ENCODE assay signal across 13 mouse cellular contexts in genomic region chr5:63821176-63821575, GRCm38 (mm10). TPM values are rescaled to one million over a fixed set of nuclear protein-coding genes. Genes with fewer than 3 reads are reported as not detected.
DNase-seq lines count a peak whose midpoint lies in the region; ATAC-seq and TF ChIP-seq lines count a peak whose summit lies in the region.
"Had no signal": no experiment of that assay in that cellular context is flagged by ENCODE, and none has a peak within 500 bp of the region (broad histone marks: within the 10 kb centered on the region; RNA-seq: fewer than 3 reads in every experiment).

No protein-coding gene starts in this region.

- no peak overlapping the region for H3K4me3 ChIP-seq in ES-E14 (ENCODE audit: insufficient read depth in 1 of 2, low read depth in 1 of 2, low read length in 2 of 2, poor library complexity in 1 of 2, severe bottlenecking in 1 of 2)
- H3K4me3 ChIP-seq in liver, embryonic 13.5 days (replicated peaks), result no peak overlapping the region
- H3K4me3 ChIP-seq in midbrain, embryonic 11.5 days (ENCODE audit: low read depth, low read length), result no peak overlapping the region
- no peak overlapping the region for H3K4me3 ChIP-seq in heart, embryonic 12.5 days
- H3K4me3 ChIP-seq: embryonic facial prominence, embryonic 12.5 days; forebrain, embryonic 15.5 days; hindbrain, embryonic 13.5 days; limb, embryonic 12.5 days had no signal

- peak; percentile 3 for DNase-seq in CD4-positive, CD25-positive, alpha-beta regulatory T cell, adult 2 months (ENCODE audit: low read depth, low spot score)
- peak; percentile 16 for DNase-seq in ES-E14 (ENCODE audit: low read depth, low spot score)
- DNase-seq in liver, embryonic 13.5 days, result no peak
- no peak for DNase-seq in ovary, postnatal 10 days (ENCODE audit: low spot score)
- DNase-seq in midbrain, embryonic 11.5 days (ENCODE audit: low spot score, missing footprints), result no peak
- DNase-seq: thymus, adult 18-20 months had no signal

- no peaks in the 10 kb centered on the region for H3K4me1 ChIP-seq in ES-E14 (ENCODE audit: control insufficient read depth in 2 of 2, insufficient read depth in 2 of 2, low read length in 2 of 2, poor library complexity in 1 of 2)
- peaks cover 68% of the 10 kb centered on the region for H3K4me1 ChIP-seq in liver, embryonic 13.5 days (replicated peaks)
- H3K4me1 ChIP-seq in midbrain, embryonic 11.5 days (ENCODE audit: control insufficient read depth, insufficient read depth, low read length), result no peaks in the 10 kb centered on the region
- peaks cover 9% of the 10 kb centered on the region; the same call in 1 of the 2 replicates for H3K4me1 ChIP-seq in heart, embryonic 12.5 days (replicated peaks)
- H3K4me1 ChIP-seq: embryonic facial prominence, embryonic 12.5 days; forebrain, embryonic 15.5 days; hindbrain, embryonic 13.5 days had no signal

- no peaks in the 10 kb centered on the region for H3K36me3 ChIP-seq in ES-E14 (ENCODE audit: control insufficient read depth, insufficient read depth, low read length, poor library complexity, severe bottlenecking)
- no peaks in the 10 kb centered on the region for H3K36me3 ChIP-seq in liver, embryonic 13.5 days
- H3K36me3 ChIP-seq in midbrain, embryonic 11.5 days (ENCODE audit: control insufficient read depth, insufficient read depth, low read length), result no peaks in the 10 kb centered on the region
- H3K36me3 ChIP-seq in heart, embryonic 12.5 days, result no peaks in the 10 kb centered on the region
- H3K36me3 ChIP-seq: embryonic facial prominence, embryonic 12.5 days; forebrain, embryonic 15.5 days; hindbrain, embryonic 13.5 days; limb, embryonic 12.5 days had no signal

- H3K9me3 ChIP-seq in ES-E14 (ENCODE audit: control insufficient read depth, insufficient read depth, low read depth, low read length), result no peaks in the 10 kb centered on the region
- no peaks in the 10 kb centered on the region for H3K9me3 ChIP-seq in liver, embryonic 13.5 days (replicated peaks)
- no peaks in the 10 kb centered on the region for H3K9me3 ChIP-seq in midbrain, embryonic 11.5 days (ENCODE audit: control insufficient read depth, low read length)
- H3K9me3 ChIP-seq in heart, embryonic 12.5 days (replicated peaks), result no peaks in the 10 kb centered on the region
- H3K9me3 ChIP-seq: embryonic facial prominence, embryonic 12.5 days; forebrain, embryonic 15.5 days; hindbrain, embryonic 13.5 days; limb, embryonic 12.5 days had no signal

- no peak overlapping the region for H3K4me2 ChIP-seq in liver, embryonic 13.5 days
- no peak overlapping the region for H3K4me2 ChIP-seq in midbrain, embryonic 11.5 days
- H3K4me2 ChIP-seq in heart, embryonic 12.5 days, result no peak overlapping the region
- H3K4me2 ChIP-seq: embryonic facial prominence, embryonic 12.5 days; forebrain, embryonic 15.5 days; hindbrain, embryonic 13.5 days; limb, embryonic 12.5 days had no signal

- no peak overlapping the region for H3K27ac ChIP-seq in ES-E14 (ENCODE audit: insufficient read depth, low read depth, low read length, poor library complexity, severe bottlenecking)
- H3K27ac ChIP-seq in liver, embryonic 13.5 days, result peak overlapping the region; percentile 66
- no peak overlapping the region for H3K27ac ChIP-seq in midbrain, embryonic 11.5 days (ENCODE audit: low read depth, low read length)
- H3K27ac ChIP-seq in heart, embryonic 12.5 days (ENCODE audit: poor library complexity, severe bottlenecking), result no peak overlapping the region
- H3K27ac ChIP-seq: embryonic facial prominence, embryonic 12.5 days; forebrain, embryonic 15.5 days; hindbrain, embryonic 13.5 days; limb, embryonic 12.5 days had no signal

- 55% methylated on average over 5 of the region's 5 CpGs for WGBS in liver, embryonic 13.5 days (ENCODE audit: insufficient replicate concordance)
- 88% methylated on average over 5 of the region's 5 CpGs for WGBS in midbrain, embryonic 11.5 days
- WGBS in heart, embryonic 12.5 days, result 80% methylated on average over 5 of the region's 5 CpGs

- no peak for ATAC-seq in CD4-positive, CD25-positive, alpha-beta regulatory T cell, adult 4 months
- ATAC-seq in liver, embryonic 13.5 days (ENCODE audit: low read depth), result no peak
- ATAC-seq in megakaryocyte progenitor cell, adult 5-6 weeks (replicated peaks; ENCODE audit: poor library complexity), result peak; percentile 58
- ATAC-seq in midbrain, embryonic 11.5 days (ENCODE audit: low FRiP score), result no peak
- ATAC-seq in heart, embryonic 12.5 days (ENCODE audit: insufficient number of reproducible peaks, low FRiP score), result no peak
- ATAC-seq: forebrain, embryonic 15.5 days had no signal

- H3K9ac ChIP-seq in ES-E14 (ENCODE audit: insufficient read depth, low read depth, low read length, poor library complexity, severe bottlenecking), result no peak overlapping the region
- H3K9ac ChIP-seq in liver, embryonic 13.5 days, result no peak overlapping the region
- H3K9ac ChIP-seq in midbrain, embryonic 11.5 days (ENCODE audit: low read length), result no peak overlapping the region
- H3K9ac ChIP-seq in heart, embryonic 12.5 days, result no peak overlapping the region
- H3K9ac ChIP-seq: embryonic facial prominence, embryonic 12.5 days; forebrain, embryonic 15.5 days; hindbrain, embryonic 13.5 days; limb, embryonic 12.5 days had no signal

- in situ Hi-C loops in ES-E14 (cut with MboI; ENCODE audit: low sequenced_read_pairs in 2 of 2, unreplicated experiment in 2 of 2), result no loop called here

- H3K27me3 ChIP-seq in liver, embryonic 13.5 days, result no peaks in the 10 kb centered on the region
- no peaks in the 10 kb centered on the region for H3K27me3 ChIP-seq in midbrain, embryonic 11.5 days (ENCODE audit: control insufficient read depth, insufficient read depth, low read length)
- H3K27me3 ChIP-seq in heart, embryonic 12.5 days (replicated peaks), result no peaks in the 10 kb centered on the region
- H3K27me3 ChIP-seq: embryonic facial prominence, embryonic 12.5 days; forebrain, embryonic 15.5 days; hindbrain, embryonic 13.5 days; limb, embryonic 12.5 days had no signal

TF ChIP-seq in ES-E14, 5 proteins besides CTCF, POLR2A, EP300 and RAD21:
- TF ChIP-seq HCFC1 (IDR thresholded peaks at IDR 0.05; ENCODE audit: borderline replicate concordance, insufficient read depth, low read length), result no peak

RNA-seq across cellular contexts. Expression of gene 0610040J01Rik, which starts 9.0 kb away (rescaled TPM):
- polyA plus RNA-seq in CD4-positive, CD25-positive, alpha-beta regulatory T cell, adult 4 months (2017; shearing (Covaris generic)), result not detected
- 3.3 and 6.6 TPM in 2 replicates for total RNA-seq in ES-E14 (2012; rRNA removed)
- 13.9 and 14.6 TPM in 2 replicates for polyA plus RNA-seq in liver, embryonic 13.5 days (2015; fragmentation: Nextera tagmentation; extraction: Ambion mirVana)
- total RNA-seq in megakaryocyte progenitor cell, adult 5-6 weeks (2015), result 6.6 and 7.1 TPM in 2 replicates
- 6.7 and 7.4 TPM in 2 replicates for total RNA-seq in megakaryocyte progenitor cell, adult 5-6 weeks (2017)
- 0.90 and 0.96 TPM in 2 replicates for polyA plus RNA-seq in midbrain, embryonic 11.5 days (2014; fragmentation: Nextera tagmentation; extraction: Ambion mirVana)
- 0.60 and 0.87 TPM in 2 replicates for polyA plus RNA-seq in heart, embryonic 12.5 days (2016; fragmentation: Nextera tagmentation; extraction: Ambion mirVana)

Comparison
In these comparisons a context has a peak if more than half of its experiments do, and no peak if none do; other contexts are left out.
1. DNase-seq: peak in CD4-positive, CD25-positive, alpha-beta regulatory T cell, adult 2 months (single experiment) and ES-E14 (single experiment); none in liver, embryonic 13.5 days (single experiment), ovary, postnatal 10 days (single experiment) and midbrain, embryonic 11.5 days (single experiment).